ENCODE assay signal across 14 mouse cellular contexts in genomic region chr2:163674397-163674796, GRCm38 (mm10). TPM values are rescaled to one million over a fixed set of nuclear protein-coding genes. Genes with fewer than 3 reads are reported as not detected.
DNase-seq lines count a peak whose midpoint lies in the region; ATAC-seq and TF ChIP-seq lines count a peak whose summit lies in the region.
"Had no signal": no experiment of that assay in that cellular context is flagged by ENCODE, and none has a peak within 500 bp of the region (broad histone marks: within the 10 kb centered on the region; RNA-seq: fewer than 3 reads in every experiment).

No protein-coding gene starts in this region.

- H3K4me2 ChIP-seq in limb, embryonic 13.5 days (replicated peaks) = no peak overlapping the region
- no peak overlapping the region for H3K4me2 ChIP-seq in limb, embryonic 14.5 days (replicated peaks; ENCODE audit: low read depth, low read length, severe bottlenecking)
- H3K4me2 ChIP-seq: forebrain, embryonic 12.5 days; neural tube, embryonic 15.5 days had no signal

- intact Hi-C loops in heart, postnatal 25 days (cut with DNase I) = loop anchor here (2.0 kb wide), 1 partner anchor 16 kb away; no protein-coding TSS in a partner anchor

- no peak for TF ChIP-seq CTCF in cortical plate, adult 2 months (IDR thresholded peaks at IDR 0.05; ENCODE audit: extremely low read depth, insufficient read depth, low read length)

- H3K4me1 ChIP-seq in heart, embryonic 10.5 days = peaks cover 42% of the 10 kb centered on the region
- H3K4me1 ChIP-seq in limb, embryonic 13.5 days = peaks cover 29% of the 10 kb centered on the region
- peaks cover 11% of the 10 kb centered on the region for H3K4me1 ChIP-seq in limb, embryonic 10.5 days
- peaks cover 26% of the 10 kb centered on the region for H3K4me1 ChIP-seq in cortical plate, adult 2 months (ENCODE audit: control insufficient read depth, insufficient read depth, low read length)
- H3K4me1 ChIP-seq in limb, embryonic 14.5 days (ENCODE audit: control insufficient read depth, insufficient read depth, low read length) = peaks cover 16% of the 10 kb centered on the region

- ATAC-seq in limb, embryonic 13.5 days (ENCODE audit: low FRiP score, low read depth) = no peak
- no peak for ATAC-seq in limb, embryonic 14.5 days (ENCODE audit: low FRiP score, low read depth)
- no peak for ATAC-seq in activated CD4-positive, CD25-positive, alpha-beta regulatory T cell, adult 4 months
- ATAC-seq: hindbrain, postnatal 0 days; midbrain, embryonic 16.5 days had no signal

- peak overlapping the region; percentile 69; the same call in 1 of the 2 replicates for H3K27ac ChIP-seq in heart, embryonic 10.5 days
- peak overlapping the region; percentile 65; the same call in 1 of the 2 replicates for H3K27ac ChIP-seq in limb, embryonic 13.5 days
- no peak overlapping the region for H3K27ac ChIP-seq in limb, embryonic 10.5 days
- peak overlapping the region; percentile 98 for H3K27ac ChIP-seq in cortical plate, adult 2 months (ENCODE audit: insufficient read depth, low read length)
- H3K27ac ChIP-seq in limb, embryonic 14.5 days (replicated peaks; ENCODE audit: low read depth, low read length) = peak overlapping the region; percentile 69
- H3K27ac ChIP-seq: forebrain, embryonic 12.5 days had no signal

- H3K9ac ChIP-seq in limb, embryonic 13.5 days = no peak overlapping the region; the same call in 1 of the 2 replicates
- H3K9ac ChIP-seq in limb, embryonic 14.5 days (ENCODE audit: low read depth, low read length, severe bottlenecking) = no peak overlapping the region
- H3K9ac ChIP-seq: forebrain, embryonic 12.5 days; neural tube, embryonic 15.5 days had no signal

- no peaks in the 10 kb centered on the region for H3K27me3 ChIP-seq in heart, embryonic 10.5 days (ENCODE audit: insufficient read depth, poor library complexity, severe bottlenecking)
- H3K27me3 ChIP-seq in limb, embryonic 13.5 days = no peaks in the 10 kb centered on the region
- H3K27me3 ChIP-seq in limb, embryonic 10.5 days (ENCODE audit: low read depth, poor library complexity, severe bottlenecking) = no peaks in the 10 kb centered on the region
- no peaks in the 10 kb centered on the region for H3K27me3 ChIP-seq in limb, embryonic 14.5 days (ENCODE audit: control insufficient read depth, insufficient read depth, low read length)
- H3K27me3 ChIP-seq: forebrain, embryonic 12.5 days; neural tube, embryonic 15.5 days had no signal

- H3K4me3 ChIP-seq in heart, embryonic 10.5 days = no peak overlapping the region
- H3K4me3 ChIP-seq in limb, embryonic 13.5 days = no peak overlapping the region
- H3K4me3 ChIP-seq in limb, embryonic 10.5 days = no peak overlapping the region
- no peak overlapping the region for H3K4me3 ChIP-seq in cortical plate, adult 2 months (ENCODE audit: insufficient read depth, low read length)
- no peak overlapping the region for H3K4me3 ChIP-seq in limb, embryonic 14.5 days (replicated peaks; ENCODE audit: low read length)
- H3K4me3 ChIP-seq: forebrain, embryonic 12.5 days; neural tube, embryonic 15.5 days had no signal

- no peak for DNase-seq in heart, embryonic 10.5 days (ENCODE audit: low spot score)
- DNase-seq in heart, postnatal 25 days (ENCODE audit: low spot score) = no peak
- DNase-seq in limb, embryonic 10.5 days (ENCODE audit: low spot score) = no peak
- no peak for DNase-seq in limb, embryonic 14.5 days (ENCODE audit: low spot score)
- no peak for DNase-seq in right cerebral cortex, postnatal 36 days (ENCODE audit: low spot score in 2 of 2)
- DNase-seq: adrenal gland, adult 2 months; lung, postnatal 36 days had no signal

- no peaks in the 10 kb centered on the region for H3K9me3 ChIP-seq in heart, embryonic 10.5 days
- no peaks in the 10 kb centered on the region for H3K9me3 ChIP-seq in limb, embryonic 13.5 days
- no peaks in the 10 kb centered on the region for H3K9me3 ChIP-seq in limb, embryonic 10.5 days (replicated peaks)
- no peaks in the 10 kb centered on the region for H3K9me3 ChIP-seq in limb, embryonic 14.5 days (ENCODE audit: control insufficient read depth, low read length)
- H3K9me3 ChIP-seq: forebrain, embryonic 12.5 days; neural tube, embryonic 15.5 days had no signal

- WGBS in heart, embryonic 10.5 days = 63% methylated on average over 5 of the region's 5 CpGs
- WGBS in limb, embryonic 13.5 days = 53% methylated on average over 5 of the region's 5 CpGs
- 61% methylated on average over 5 of the region's 5 CpGs for WGBS in limb, embryonic 10.5 days
- WGBS in limb, embryonic 14.5 days = 63% methylated on average over 5 of the region's 5 CpGs

- no peak for TF ChIP-seq POLR2A in cortical plate, adult 2 months (IDR thresholded peaks at IDR 0.05; ENCODE audit: extremely low read depth, insufficient read depth, low read length)
- no peak for TF ChIP-seq POLR2A in limb, embryonic 14.5 days (IDR thresholded peaks at IDR 0.05; ENCODE audit: borderline replicate concordance, extremely low read depth, insufficient read depth, insufficient read length)

- H3K36me3 ChIP-seq in heart, embryonic 10.5 days = 0 out of 2 replicates have a peak, but pooled peaks cover 5% of the 10 kb centered on the region
- no peaks in the 10 kb centered on the region for H3K36me3 ChIP-seq in limb, embryonic 13.5 days
- no peaks in the 10 kb centered on the region for H3K36me3 ChIP-seq in limb, embryonic 10.5 days
- no peaks in the 10 kb centered on the region for H3K36me3 ChIP-seq in limb, embryonic 14.5 days (ENCODE audit: control insufficient read depth, insufficient read depth, low read length)
- H3K36me3 ChIP-seq: forebrain, embryonic 12.5 days; neural tube, embryonic 15.5 days had no signal

RNA-seq across cellular contexts. Expression of gene Pkig, which starts 16.2 kb away (rescaled TPM):
- polyA plus RNA-seq in heart, embryonic 10.5 days (2016; fragmentation: Nextera tagmentation; extraction: Ambion mirVana) = 226 and 259 TPM in 2 replicates
- 100 to 1,000 TPM; 211 to 235 TPM for total RNA-seq in heart, postnatal 25 days (2021)
- 131 and 134 TPM in 2 replicates for polyA plus RNA-seq in limb, embryonic 13.5 days (2015; fragmentation: Nextera tagmentation; extraction: Ambion mirVana)
- 191 and 204 TPM in 2 replicates for polyA plus RNA-seq in limb, embryonic 10.5 days (2016; fragmentation: Nextera tagmentation; extraction: Ambion mirVana)
- polyA plus RNA-seq in cortical plate, adult 2 months (2012; rRNA removed) = 143 and 146 TPM in 2 replicates
- polyA plus RNA-seq in limb, embryonic 14.5 days (2012; rRNA removed) = 76.1 and 85.2 TPM in 2 replicates
- polyA plus RNA-seq in limb, embryonic 14.5 days (2014; fragmentation: Nextera tagmentation; extraction: Ambion mirVana) = 126 and 133 TPM in 2 replicates
- polyA plus RNA-seq in activated CD4-positive, CD25-positive, alpha-beta regulatory T cell, adult 4 months (2017; shearing (Covaris generic)) = 1 to 10 TPM; 4.2 to 6.4 TPM

RNA-seq across cellular contexts. Expression of gene Serinc3, which starts 29.5 kb away (rescaled TPM):
- polyA plus RNA-seq in heart, embryonic 10.5 days (2016; fragmentation: Nextera tagmentation; extraction: Ambion mirVana) = 51.1 and 55.2 TPM in 2 replicates
- total RNA-seq in heart, postnatal 25 days (2021) = 100 to 1,000 TPM; 291 to 357 TPM
- polyA plus RNA-seq in limb, embryonic 13.5 days (2015; fragmentation: Nextera tagmentation; extraction: Ambion mirVana) = 27.8 and 31.2 TPM in 2 replicates
- polyA plus RNA-seq in limb, embryonic 10.5 days (2016; fragmentation: Nextera tagmentation; extraction: Ambion mirVana) = 17.3 and 20.4 TPM in 2 replicates
- 209 and 210 TPM in 2 replicates for polyA plus RNA-seq in cortical plate, adult 2 months (2012; rRNA removed)
- 99.5 and 114 TPM in 2 replicates for polyA plus RNA-seq in limb, embryonic 14.5 days (2012; rRNA removed)
- 40.5 and 43.4 TPM in 2 replicates for polyA plus RNA-seq in limb, embryonic 14.5 days (2014; fragmentation: Nextera tagmentation; extraction: Ambion mirVana)
- 100 to 1,000 TPM; 149 to 159 TPM for polyA plus RNA-seq in activated CD4-positive, CD25-positive, alpha-beta regulatory T cell, adult 4 months (2017; shearing (Covaris generic))

Comparison
In these comparisons a context has a peak if more than half of its experiments do, and no peak if none do; other contexts are left out.
1. RNA of gene Pkig, which starts 16.2 kb away (polyA plus RNA-seq): 226 to 259 TPM in heart, embryonic 10.5 days, 191 to 204 TPM in limb, embryonic 10.5 days, 143 to 146 TPM in cortical plate, adult 2 months, 76.1 to 133 TPM in limb, embryonic 14.5 days and 131 to 134 TPM in limb, embryonic 13.5 days; 4.2 to 6.4 TPM in activated CD4-positive, CD25-positive, alpha-beta regulatory T cell, adult 4 months; every median in the first group is over 10 times any median in the second.